Mouse (Mus musculus): ENCODE data around the gene AW146154. TPM values are rescaled to one million over a fixed set of nuclear protein-coding genes. Genes with fewer than 3 reads are reported as not detected.

The AW146154 gene
- 4.9 and 7.7 TPM in 2 replicates for polyA plus RNA-seq (2012; rRNA removed; ENCODE audit: low replicate concordance)

DNA sequence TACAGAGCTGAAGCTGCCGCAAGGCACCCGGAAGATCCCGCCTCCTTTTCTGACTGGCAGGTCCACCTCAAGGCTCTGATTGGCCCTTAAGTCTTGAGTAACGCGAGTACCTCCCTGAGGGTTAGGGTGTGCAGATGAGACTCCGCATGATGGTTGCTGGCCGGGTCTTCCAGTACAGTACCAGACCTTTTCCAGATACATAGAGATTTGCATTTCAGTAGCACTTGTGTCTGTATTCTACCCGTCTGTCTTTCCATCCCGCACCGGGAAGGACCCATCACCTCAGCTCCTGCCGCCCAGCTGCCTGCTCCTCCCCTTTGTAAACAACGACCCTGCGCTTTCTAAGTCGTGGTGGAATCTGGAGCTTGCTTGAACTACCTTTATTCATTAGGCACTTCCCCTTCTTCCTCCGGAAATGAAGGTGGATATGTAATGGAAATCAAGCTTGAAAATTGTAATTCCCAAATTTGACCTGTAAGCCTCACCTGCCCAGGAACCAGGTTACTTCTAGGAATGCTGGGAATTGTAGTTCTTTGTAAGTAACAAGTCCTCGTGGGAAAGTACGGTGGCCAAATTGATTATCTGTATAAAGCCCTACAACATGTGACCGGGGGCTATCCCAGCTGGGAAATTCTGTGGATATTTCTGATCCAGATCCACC is at the start of gene AW146154, which contains the start of gene Gm20449:
AW146154 (minus strand) TSS at position 502 of the 661 bp plus-strand sequence.
Gm20449 (minus strand) TSS at position 29 of the 661 bp plus-strand sequence.

DNA sequence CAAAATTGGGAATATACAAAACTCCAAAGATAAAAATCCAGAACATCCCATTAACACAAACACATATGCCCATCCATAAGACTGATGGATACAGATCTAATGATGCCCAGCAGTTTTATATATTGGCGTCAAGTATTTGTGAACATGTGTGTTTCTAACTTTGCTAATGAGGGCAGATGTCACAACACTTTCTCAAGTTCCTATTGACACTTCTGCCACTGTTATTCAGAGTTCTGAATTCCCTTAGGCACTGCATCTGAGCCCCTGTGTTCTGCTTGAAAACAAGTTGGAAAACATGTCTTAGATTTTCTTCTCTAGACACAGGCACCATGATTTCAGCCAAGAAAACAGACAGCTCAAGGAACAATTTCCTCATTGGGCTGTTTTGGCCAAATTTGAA is 51.1 kb downstream of the AW146154 start, which contains the start of gene Vmn2r57:
Vmn2r57 (minus strand) TSS at position 101 of the 400 bp plus-strand sequence.

Other genes with a start within 250 kb of the AW146154 start
- 3.4 and 4.8 TPM in 2 replicates for gene AI987944, start 106.5 kb downstream of the AW146154 start, polyA plus RNA-seq (2012; rRNA removed; ENCODE audit: low replicate concordance)
- 0.22 and 0.29 TPM in 2 replicates for gene Vmn2r57, start 51.2 kb downstream of the AW146154 start, polyA plus RNA-seq (2012; rRNA removed; ENCODE audit: low replicate concordance)
- gene Gm20449, start 473 bp downstream of the AW146154 start, polyA plus RNA-seq (2012; rRNA removed; ENCODE audit: low replicate concordance): 0.17 and 0.18 TPM in 2 replicates
- gene Gm6871, start 73.8 kb upstream of the AW146154 start, polyA plus RNA-seq (2012; rRNA removed; ENCODE audit: low replicate concordance): not detected in 2 replicates
- gene 2610021A01Rik, start 99.3 kb upstream of the AW146154 start, polyA plus RNA-seq (2012; rRNA removed; ENCODE audit: low replicate concordance): 2.9 and 5.3 TPM in 2 replicates
- 1.7 and 2.0 TPM in 2 replicates for gene Zfp788, start 133.3 kb upstream of the AW146154 start, polyA plus RNA-seq (2012; rRNA removed; ENCODE audit: low replicate concordance)